Mouse (Mus musculus) heart, embryonic 12.5 days (tissue): ENCODE data around the gene Tm4sf20. TPM values are rescaled to one million over a fixed set of nuclear protein-coding genes. Genes with fewer than 3 reads are reported as not detected.

Experiments
- ATAC-seq: fragments of 200-750 bp; cut with Nextera tagmentation; 2 replicates; pipeline ENCODE4 v1.8.0; 2017; ENCODE audit warnings: moderate TSS enrichment, moderate library complexity; ENCODE audit not compliant: insufficient number of reproducible peaks, low FRiP score
- H3K27ac ChIP-seq: fragments of 300-500 bp; sonication (generic); 2 replicates; pipeline ENCODE4 v1.5.1; 2016; ENCODE audit warnings: mild to moderate bottlenecking, moderate library complexity; ENCODE audit not compliant: poor library complexity, severe bottlenecking
- H3K27me3 ChIP-seq: fragments of 300-500 bp; sonication (generic); replicated peaks from 2 replicates; pipeline ENCODE4 v1.6.1; 2016; ENCODE audit warnings: mild to moderate bottlenecking, moderate library complexity
- H3K36me3 ChIP-seq: fragments of 300-500 bp; sonication (generic); 2 replicates; pipeline ENCODE4 v1.6.1; 2016; ENCODE audit warnings: mild to moderate bottlenecking, moderate library complexity
- H3K4me1 ChIP-seq: fragments of 300-500 bp; sonication (generic); replicated peaks from 2 replicates; pipeline ENCODE4 v1.6.1; 2016; ENCODE audit warnings: mild to moderate bottlenecking
- H3K4me2 ChIP-seq: fragments of 300-500 bp; sonication (generic); 2 replicates; pipeline ENCODE4 v1.6.1; 2016; ENCODE audit warnings: mild to moderate bottlenecking, moderate library complexity
- H3K4me3 ChIP-seq: fragments of 300-500 bp; sonication (generic); 2 replicates; pipeline ENCODE4 v1.5.1; 2016; ENCODE audit warnings: mild to moderate bottlenecking
- H3K9ac ChIP-seq: fragments of 300-500 bp; sonication (generic); 2 replicates; pipeline ENCODE4 v1.6.1; 2016; ENCODE audit warnings: mild to moderate bottlenecking, moderate library complexity
- H3K9me3 ChIP-seq: fragments of 300-500 bp; sonication (generic); replicated peaks from 2 replicates; pipeline ENCODE4 v1.6.1; 2016; ENCODE audit warnings: mild to moderate bottlenecking, moderate library complexity
- WGBS: fragments of 180-500 bp; shearing (Covaris S2); methylation state at CpG from one replicate; pipeline ENCODE4 v1.1.7; 2016; 5-methylcytosine and 5-hydroxymethylcytosine counted together
- polyA plus RNA-seq: library from polyadenylated mRNA; unstranded; fragments of >200 nt; fragmentation: Nextera tagmentation; extraction: Ambion mirVana; gene quantifications from 2 replicates; pipeline ENCODE4 v1.2.1, GENCODE M21; 2016

Tm4sf20 gene
- polyA plus RNA-seq, 1 experiment from 2014 or later = not detected

GRCm38 (mm10) chr1:82746408-82746807 lies 21.9 kb downstream of the Tm4sf20 start:
- Histone ChIP-seq H3K4me3 (no peak overlapping the region), H3K9ac (no peak overlapping the region), H3K9me3 (no peaks in the 10 kb centered on the region), H3K36me3 (peaks cover 42% of the 10 kb centered on the region), H3K4me1 (no peaks in the 10 kb centered on the region), H3K27ac (no peak overlapping the region), H3K27me3 (no peaks in the 10 kb centered on the region), H3K4me2 (no peak overlapping the region)
- ATAC-seq = no peak
- WGBS = 92% methylated on average over 4 of the region's 4 CpGs

DNA sequence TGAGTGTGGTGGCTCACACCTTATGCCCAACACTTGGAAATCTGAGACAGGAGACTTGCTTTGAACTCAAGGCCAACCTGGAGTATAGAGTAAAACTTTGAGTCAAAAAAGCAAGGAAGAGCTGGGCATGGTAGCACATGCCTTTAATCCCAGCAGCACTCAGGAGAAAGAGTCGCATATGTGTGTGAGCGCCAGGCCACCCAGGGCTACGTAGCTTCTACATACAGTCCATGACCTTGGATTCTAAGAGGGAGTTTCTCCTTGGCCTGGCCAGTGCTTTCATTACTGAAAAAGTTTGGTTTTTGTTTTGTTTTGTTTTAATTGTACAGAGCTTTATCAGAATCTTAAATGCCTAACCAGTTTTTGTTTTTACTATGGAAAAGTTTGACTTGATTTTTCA lies 24.3 kb downstream of the Tm4sf20 start:
- Histone ChIP-seq H3K27me3 (no peaks in the 10 kb centered on the region), H3K4me2 (no peak overlapping the region), H3K4me1 (no peaks in the 10 kb centered on the region), H3K9me3 (no peaks in the 10 kb centered on the region), H3K36me3 (peaks cover 39% of the 10 kb centered on the region), H3K9ac (no peak overlapping the region), H3K4me3 (no peak overlapping the region), H3K27ac (no peak overlapping the region)
- WGBS = 91% methylated on average over 3 of the region's 3 CpGs
- ATAC-seq = no peak

DNA sequence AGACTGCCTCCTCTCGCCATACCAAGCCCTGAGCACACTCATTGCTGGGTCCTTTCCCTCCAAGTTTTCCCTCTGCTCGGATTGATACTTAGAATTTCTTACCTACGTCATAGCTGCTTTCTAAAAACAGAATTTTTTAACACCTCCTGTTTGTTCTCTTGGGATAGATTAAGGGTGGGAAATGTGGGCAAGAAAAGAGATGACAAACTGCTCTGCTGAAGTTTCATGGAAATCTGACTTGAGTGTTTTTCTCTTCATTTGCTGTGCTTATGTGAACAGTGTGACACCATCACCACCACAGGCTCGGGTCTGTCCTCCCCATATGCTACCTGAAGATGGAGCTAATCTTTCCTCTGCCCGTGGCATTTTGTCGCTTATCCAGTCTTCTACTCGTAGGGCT lies 26.7 kb downstream of the Tm4sf20 start:
- Histone ChIP-seq H3K4me3 (no peak overlapping the region), H3K9me3 (no peaks in the 10 kb centered on the region), H3K27ac (no peak overlapping the region), H3K9ac (no peak overlapping the region), H3K27me3 (no peaks in the 10 kb centered on the region), H3K4me2 (no peak overlapping the region), H3K36me3 (peaks cover 37% of the 10 kb centered on the region), H3K4me1 (no peaks in the 10 kb centered on the region)
- no peak for ATAC-seq
- 81% methylated on average over 7 of the region's 7 CpGs for WGBS

- no peaks in the 10 kb centered on the region for H3K9me3 ChIP-seq
- peaks cover 52% of the 10 kb centered on the region for H3K36me3 ChIP-seq
- H3K4me1 ChIP-seq = no peaks in the 10 kb centered on the region
- no peak overlapping the region for H3K4me3 ChIP-seq
- no peak overlapping the region for H3K27ac ChIP-seq
- H3K9ac ChIP-seq = no peak overlapping the region
- WGBS = 88% methylated on average over 1 of the region's 1 CpGs
- H3K4me2 ChIP-seq = no peak overlapping the region
- no peaks in the 10 kb centered on the region for H3K27me3 ChIP-seq
- ATAC-seq = no peak
Observed at GRCm38 (mm10) chr1:82738066-82738465, 30.2 kb downstream of the Tm4sf20 start.

DNA sequence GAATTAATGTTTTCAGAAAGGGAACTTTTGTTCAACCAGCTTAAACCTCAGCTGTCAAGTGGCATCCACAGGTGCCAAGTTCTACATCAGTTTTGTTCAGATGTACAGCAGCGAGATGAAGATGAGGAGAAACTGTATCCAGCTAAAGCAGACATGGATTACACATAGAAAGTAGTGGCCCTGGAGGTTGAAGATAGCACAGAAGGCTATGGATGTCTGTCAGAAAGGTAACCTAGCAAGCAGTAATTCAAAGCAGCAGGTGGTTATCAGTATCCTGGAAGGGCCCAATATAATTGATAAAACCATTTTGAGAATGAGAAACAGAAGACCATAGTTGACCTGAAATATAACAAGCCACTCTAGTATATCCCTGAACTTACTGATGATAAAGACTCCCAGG lies 34.9 kb downstream of the Tm4sf20 start:
- ATAC-seq = no peak
- no peak overlapping the region for H3K27ac ChIP-seq
- no peak overlapping the region for H3K4me3 ChIP-seq
- H3K4me1 ChIP-seq = no peaks in the 10 kb centered on the region
- no peaks in the 10 kb centered on the region for H3K27me3 ChIP-seq
- WGBS = 92% methylated on average over 1 of the region's 1 CpGs
- peaks cover 72% of the 10 kb centered on the region for H3K36me3 ChIP-seq
- H3K9ac ChIP-seq = no peak overlapping the region
- H3K9me3 ChIP-seq = no peaks in the 10 kb centered on the region
- H3K4me2 ChIP-seq = no peak overlapping the region

- Histone ChIP-seq H3K27me3 (peaks cover 4% of the 10 kb centered on the region; the same call in 1 of the 2 replicates), H3K9ac (no peak overlapping the region), H3K4me1 (peaks cover 8% of the 10 kb centered on the region), H3K36me3 (peaks cover 36% of the 10 kb centered on the region), H3K9me3 (no peaks in the 10 kb centered on the region), H3K4me2 (no peak overlapping the region; the same call in 1 of the 2 replicates), H3K4me3 (no peak overlapping the region), H3K27ac (no peak overlapping the region)
- 82% methylated on average over 5 of the region's 5 CpGs for WGBS
- no peak for ATAC-seq
Observed at GRCm38 (mm10) chr1:82726482-82726881, 41.8 kb downstream of the Tm4sf20 start.

GRCm38 (mm10) chr1:82725875-82726185 lies 42.4 kb downstream of the Tm4sf20 start:
- Histone ChIP-seq H3K27ac (no peak overlapping the region), H3K9ac (peak overlapping the region; percentile 95), H3K4me3 (peak overlapping the region; percentile 88), H3K4me1 (peaks cover 8% of the 10 kb centered on the region), H3K27me3 (peaks cover 4% of the 10 kb centered on the region; the same call in 1 of the 2 replicates), H3K9me3 (no peaks in the 10 kb centered on the region), H3K4me2 (peak overlapping the region; percentile 91), H3K36me3 (peaks cover 30% of the 10 kb centered on the region)
- WGBS = 44% methylated on average over 4 of the region's 4 CpGs
- ATAC-seq = no peak

DNA sequence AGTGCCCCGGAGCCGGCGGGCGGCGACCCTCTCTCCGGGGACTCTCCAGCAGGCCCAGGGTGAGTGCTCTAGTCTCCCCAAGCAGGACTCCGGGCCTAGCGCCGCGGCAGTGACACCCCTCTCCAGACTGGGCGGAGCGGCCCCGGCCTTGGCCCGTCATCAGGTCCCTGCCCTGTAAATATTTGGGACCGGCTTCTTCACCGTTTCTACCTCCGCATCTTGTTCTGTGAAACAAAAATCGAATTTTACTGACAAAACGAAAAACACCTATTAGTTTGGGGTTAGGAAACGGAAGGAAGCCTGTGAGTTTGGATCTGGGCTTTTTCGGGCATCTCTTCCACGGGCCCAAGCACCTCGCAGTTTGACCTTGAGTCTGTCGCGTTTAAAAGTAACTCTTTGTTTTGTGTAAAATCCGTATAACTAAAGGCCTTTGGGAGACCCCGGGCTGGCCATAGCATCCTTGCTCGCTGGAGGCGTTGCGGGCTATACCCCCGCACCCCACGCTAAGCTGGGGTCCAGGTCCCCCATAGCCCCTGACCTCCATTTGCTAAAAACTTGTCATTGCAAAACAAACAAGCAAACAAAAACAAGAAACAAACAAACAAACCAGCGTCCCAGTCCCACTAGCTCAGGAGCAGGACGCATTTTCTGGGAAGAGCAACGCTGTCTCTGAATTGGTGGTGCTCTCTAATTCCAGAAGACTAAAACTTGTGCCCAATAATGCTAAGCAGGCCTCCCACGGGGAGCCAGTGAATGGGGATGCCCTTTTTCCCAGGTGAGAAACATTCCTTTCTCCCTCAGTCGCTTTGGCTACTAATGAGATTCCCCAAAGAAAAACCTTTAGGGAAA lies 43.0 kb downstream of the Tm4sf20 start:
- 1% methylated on average over 37 of the region's 37 CpGs for WGBS

DNA sequence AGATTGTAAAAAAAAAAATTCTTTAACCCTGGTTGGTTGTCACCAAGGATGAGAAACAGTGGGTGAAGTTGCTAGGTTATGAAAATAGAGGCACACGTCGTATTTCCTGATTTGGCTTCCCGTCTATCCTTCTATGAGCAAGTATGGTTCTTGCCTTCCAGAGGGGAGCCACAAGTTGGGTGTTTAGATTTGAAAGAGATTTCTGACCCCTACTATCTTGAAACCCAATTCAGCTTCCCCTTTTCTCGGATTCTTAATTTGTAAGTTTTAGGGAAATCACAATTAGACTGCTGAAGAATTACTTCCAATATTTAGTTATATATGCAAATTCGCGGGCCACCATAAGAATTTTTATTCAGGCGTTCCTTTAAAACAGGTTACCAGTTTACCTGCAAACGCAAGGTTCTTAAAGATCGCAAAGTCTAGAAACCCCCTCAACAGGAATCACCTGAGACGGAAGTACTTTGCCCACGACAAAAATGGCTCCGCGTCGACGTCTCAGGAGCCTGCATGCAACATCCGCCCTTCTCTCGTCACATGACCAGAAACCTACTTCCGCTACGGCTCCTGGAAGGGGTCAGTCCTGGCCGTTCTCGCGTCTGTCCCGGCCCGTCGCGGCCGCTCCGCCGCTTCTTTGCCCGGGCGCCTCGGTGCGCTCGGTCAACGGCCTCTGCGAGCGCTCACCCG lies 43.8 kb downstream of the Tm4sf20 start, which contains the start of gene Mff:
Gene Mff, plus strand, starts transcription at position 552 of the 687 bp plus-strand sequence.
- Histone ChIP-seq H3K36me3 (peaks cover 18% of the 10 kb centered on the region), H3K9ac (peak within 1 kb of the TSS; percentile 95), H3K4me1 (peaks cover 8% of the 10 kb centered on the region), H3K27me3 (peaks cover 4% of the 10 kb centered on the region; the same call in 1 of the 2 replicates), H3K9me3 (no peaks in the 10 kb centered on the region), H3K4me3 (peak within 1 kb of the TSS; percentile 88), H3K27ac (peak within 1 kb of the TSS; percentile 59; the same call in 1 of the 2 replicates), H3K4me2 (peak within 1 kb of the TSS; percentile 91)
- ATAC-seq = peak; percentile 99
- WGBS = 9% methylated on average over 38 of the region's 38 CpGs

More for the DNA sequence above, 43.0 kb downstream of the Tm4sf20 start:
- peaks cover 25% of the 10 kb centered on the region for H3K36me3 ChIP-seq
- ATAC-seq = peak; percentile 97
- peak overlapping the region; percentile 59; the same call in 1 of the 2 replicates for H3K27ac ChIP-seq
- H3K4me2 ChIP-seq = peak overlapping the region; percentile 91
- peak overlapping the region; percentile 95 for H3K9ac ChIP-seq
- H3K27me3 ChIP-seq = peaks cover 4% of the 10 kb centered on the region; the same call in 1 of the 2 replicates
- H3K4me3 ChIP-seq = peak overlapping the region; percentile 88
- peaks cover 8% of the 10 kb centered on the region for H3K4me1 ChIP-seq
- no peaks in the 10 kb centered on the region for H3K9me3 ChIP-seq

DNA sequence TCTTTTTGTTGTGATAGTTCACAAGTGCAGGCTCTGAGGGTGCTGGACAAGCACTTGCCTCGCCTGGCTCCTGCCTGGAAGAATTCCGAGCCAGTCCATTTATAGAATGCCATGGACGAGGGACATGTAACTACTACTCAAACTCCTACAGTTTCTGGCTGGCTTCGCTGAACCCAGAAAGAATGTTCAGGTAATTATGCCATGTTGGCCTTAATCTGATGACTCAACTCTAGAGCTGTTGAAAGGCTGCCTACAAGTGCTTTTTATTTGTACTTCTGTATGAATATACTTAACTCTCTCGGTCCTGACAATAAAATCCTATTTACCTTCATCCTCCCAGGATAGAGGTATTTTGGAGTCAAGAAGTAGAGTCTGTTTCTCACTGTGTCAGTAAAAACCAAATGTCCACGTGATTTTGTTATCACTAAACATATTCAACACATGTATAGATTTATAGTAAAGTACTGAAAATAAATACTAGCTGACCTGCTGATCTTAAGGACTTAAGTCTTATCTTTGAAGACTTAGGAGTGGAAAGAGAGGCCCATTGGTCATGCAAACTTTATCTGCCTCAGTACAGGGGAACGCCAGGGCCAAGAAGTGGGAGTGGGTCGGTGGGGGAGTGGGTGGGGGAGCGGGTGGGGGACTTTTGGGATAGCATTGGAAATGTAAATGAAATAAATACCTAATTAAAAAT lies 50.3 kb downstream of the Tm4sf20 start:
- H3K9ac ChIP-seq = no peak overlapping the region
- no peaks in the 10 kb centered on the region for H3K9me3 ChIP-seq
- no peak overlapping the region for H3K27ac ChIP-seq
- no peaks in the 10 kb centered on the region for H3K4me1 ChIP-seq
- peaks cover 4% of the 10 kb centered on the region; the same call in 1 of the 2 replicates for H3K27me3 ChIP-seq
- no peak overlapping the region for H3K4me2 ChIP-seq
- ATAC-seq = no peak
- H3K36me3 ChIP-seq = no peaks in the 10 kb centered on the region
- WGBS = 50% methylated on average over 9 of the region's 9 CpGs
- no peak overlapping the region for H3K4me3 ChIP-seq
